Comparison of ENCODE assay signal across 12 mouse cellular contexts in genomic region chr2:147182709-147183260, GRCm38 (mm10). TPM values are rescaled to one million over a fixed set of nuclear protein-coding genes. Genes with fewer than 3 reads are reported as not detected.
DNase-seq lines count a peak whose midpoint lies in the region; ATAC-seq lines count a peak whose summit lies in the region.
"Had no signal": no experiment of that assay in that cellular context is flagged by ENCODE, and none has a peak within 500 bp of the region (broad histone marks: within the 10 kb centered on the region; RNA-seq: fewer than 3 reads in every experiment).

No protein-coding gene starts in this region.

- H3K36me3 ChIP-seq in kidney, embryonic 15.5 days = no peaks in the 10 kb centered on the region
- no peaks in the 10 kb centered on the region for H3K36me3 ChIP-seq in midbrain, embryonic 15.5 days (replicated peaks)

- WGBS in kidney, embryonic 15.5 days = 5% methylated on average over 25 of the region's 25 CpGs
- WGBS in midbrain, embryonic 15.5 days = 7% methylated on average over 25 of the region's 25 CpGs

- H3K4me3 ChIP-seq in kidney, embryonic 15.5 days (replicated peaks) = no peak overlapping the region
- H3K4me3 ChIP-seq in midbrain, embryonic 15.5 days = peak overlapping the region; percentile 28

- ATAC-seq in kidney, embryonic 15.5 days (replicated peaks; ENCODE audit: low FRiP score) = no peak
- ATAC-seq in midbrain, embryonic 15.5 days (replicated peaks) = no peak

- H3K4me1 ChIP-seq in kidney, embryonic 15.5 days = peaks cover 37% of the 10 kb centered on the region
- H3K4me1 ChIP-seq in midbrain, embryonic 15.5 days = peaks cover 34% of the 10 kb centered on the region

- intact Hi-C loops in left cerebral cortex, postnatal 10 days (cut with DNase I) = loop anchor here (5.0 kb wide), 1 partner anchor 460 kb away; no protein-coding TSS in a partner anchor

- peaks cover 96% of the 10 kb centered on the region for H3K27me3 ChIP-seq in kidney, embryonic 15.5 days
- peaks cover 90% of the 10 kb centered on the region for H3K27me3 ChIP-seq in midbrain, embryonic 15.5 days (replicated peaks)

- H3K9me3 ChIP-seq in kidney, embryonic 15.5 days (replicated peaks) = no peaks in the 10 kb centered on the region
- H3K9me3 ChIP-seq in midbrain, embryonic 15.5 days = no peaks in the 10 kb centered on the region

- no peak overlapping the region for H3K9ac ChIP-seq in kidney, embryonic 15.5 days
- no peak overlapping the region for H3K9ac ChIP-seq in midbrain, embryonic 15.5 days
- H3K9ac ChIP-seq: lung, embryonic 14.5 days had no signal

- H3K4me2 ChIP-seq in kidney, embryonic 15.5 days = no peak overlapping the region
- peak overlapping the region; percentile 14 for H3K4me2 ChIP-seq in midbrain, embryonic 15.5 days
- H3K4me2 ChIP-seq: lung, embryonic 14.5 days had no signal

- DNase-seq in kidney, adult 11 months = peak; percentile 55
- peak; percentile 57 for DNase-seq in embryo, embryonic 10.5 days (ENCODE audit: low spot score)
- DNase-seq in kidney, adult 8-10 months = peak; percentile 44 to 64
- no peak for DNase-seq in right cerebral cortex, adult 2 months (ENCODE audit: low spot score in 2 of 2)
- no peak for DNase-seq in adrenal gland, postnatal 25 days
- no peak for DNase-seq in left cerebral cortex, postnatal 10 days (ENCODE audit: extremely low spot score in 1 of 2, low spot score in 2 of 2)
- DNase-seq: gastrocnemius, postnatal 25 days; lung, embryonic 14.5 days had no signal

- no peak overlapping the region for H3K27ac ChIP-seq in kidney, embryonic 15.5 days
- no peak overlapping the region for H3K27ac ChIP-seq in midbrain, embryonic 15.5 days
- H3K27ac ChIP-seq: kidney, postnatal 0 days had no signal

RNA-seq across cellular contexts. Expression of gene Nkx2-2, which starts 11.3 kb away (rescaled TPM):
- polyA plus RNA-seq in kidney, embryonic 15.5 days (2015; fragmentation: Nextera tagmentation; extraction: Ambion mirVana) = not detected in 2 replicates
- polyA plus RNA-seq in midbrain, embryonic 15.5 days (2015; fragmentation: Nextera tagmentation; extraction: Ambion mirVana) = 6.3 and 9.4 TPM in 2 replicates
- total RNA-seq in adrenal gland, postnatal 25 days (2021) = not detected in 2 replicates
- total RNA-seq in left cerebral cortex, postnatal 10 days (2021) = 10 to 100 TPM in 1 of 2 experiments, 1 to 10 TPM in 1; 6.7 to 10.9 TPM
- total RNA-seq: gastrocnemius, postnatal 25 days had no signal
- polyA plus RNA-seq: kidney, postnatal 0 days; lung, embryonic 14.5 days; testis, adult 2 months had no signal

Comparison
In these comparisons a context has a peak if more than half of its experiments do, and no peak if none do; other contexts are left out.
1. DNase-seq: peak in kidney, adult 11 months (single experiment), embryo, embryonic 10.5 days (single experiment) and kidney, adult 8-10 months (2 of 2); none in right cerebral cortex, adult 2 months (0 of 2), adrenal gland, postnatal 25 days (single experiment) and left cerebral cortex, postnatal 10 days (0 of 2).